Mouse (Mus musculus): ENCODE data around the gene C1qa.

Gene C1qa

GRCm38 (mm10) chr4:136863517-136863916 lies 35.1 kb downstream of the C1qa start:
- DNase-seq (ENCODE audit: low spot score in 2 of 2), result no peak

GRCm38 (mm10) chr4:136862411-136862810 lies 36.2 kb downstream of the C1qa start:
- no peak for DNase-seq (ENCODE audit: low spot score in 2 of 2)

GRCm38 (mm10) chr4:136861806-136862205 lies 36.8 kb downstream of the C1qa start:
- DNase-seq (ENCODE audit: low spot score in 2 of 2), result no peak

- DNase-seq (ENCODE audit: low spot score in 2 of 2), result no peak
Observed at GRCm38 (mm10) chr4:136860022-136860421, 38.6 kb downstream of the C1qa start.

- no peak for DNase-seq (ENCODE audit: low spot score in 2 of 2)
Observed at GRCm38 (mm10) chr4:136855081-136855480, 43.5 kb downstream of the C1qa start.

- no peak for DNase-seq (ENCODE audit: low spot score in 2 of 2)
Observed at GRCm38 (mm10) chr4:136852989-136853388, 45.6 kb downstream of the C1qa start.

GRCm38 (mm10) chr4:136852119-136852518 lies 46.5 kb downstream of the C1qa start:
- no peak for DNase-seq (ENCODE audit: low spot score in 2 of 2)

GRCm38 (mm10) chr4:136848565-136848964 lies 50.0 kb downstream of the C1qa start:
- no peak for DNase-seq (ENCODE audit: low spot score in 2 of 2)

- DNase-seq (ENCODE audit: low spot score in 2 of 2), result no peak
Observed at GRCm38 (mm10) chr4:136847166-136847565, 51.4 kb downstream of the C1qa start.

Data from urinary bladder, adult 18-20 months (tissue).